Mouse (Mus musculus) right cerebral cortex, adult 2 months (tissue): Measurements from ENCODE around the gene Ulk2.
"Not testable (repeated sequence)": the region's sequence is repeated elsewhere in the genome, so short reads cannot be mapped to it uniquely, and the experiment has no call there.

Experiments used
- DNase-seq, 2 experiments: peaks; one replicate each; pipeline ENCODE4 v3.0.0; 2021 to 2022; ENCODE audit warnings: low spot score in 2 of 2

Ulk2 gene

GRCm38 (mm10) chr11:61854988-61855411 is at the start of gene Ulk2:
Gene Ulk2, minus strand, starts transcription at chr11:61855073.
- peak; percentile 90 for DNase-seq

- DNase-seq, result peak in 1 of 2 experiments; percentile 22
Measured at GRCm38 (mm10) chr11:61882183-61882582, 27.3 kb upstream of the Ulk2 start.

GRCm38 (mm10) chr11:61879921-61880320 is 25.0 kb upstream of the Ulk2 start:
- no peak for DNase-seq

DNA sequence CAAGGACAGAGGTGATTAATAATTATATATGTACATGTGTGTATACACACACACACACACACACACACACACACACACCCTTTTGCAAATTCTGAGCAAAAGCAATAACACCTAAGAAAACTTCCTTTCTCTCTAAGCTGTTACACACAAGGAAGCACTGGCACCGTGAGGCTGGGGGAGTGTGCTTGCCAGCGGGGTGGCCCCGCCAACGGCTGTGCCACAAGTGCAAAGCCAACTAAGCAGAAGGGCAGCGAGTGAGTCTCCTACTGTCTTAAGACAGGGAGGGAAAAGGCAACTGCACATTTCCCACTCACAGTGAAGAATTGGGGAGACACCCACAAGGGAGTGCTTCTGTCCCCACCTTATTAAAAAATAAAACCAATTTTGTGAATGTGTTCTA is 17.0 kb upstream of the Ulk2 start:
- DNase-seq, result no peak

DNA sequence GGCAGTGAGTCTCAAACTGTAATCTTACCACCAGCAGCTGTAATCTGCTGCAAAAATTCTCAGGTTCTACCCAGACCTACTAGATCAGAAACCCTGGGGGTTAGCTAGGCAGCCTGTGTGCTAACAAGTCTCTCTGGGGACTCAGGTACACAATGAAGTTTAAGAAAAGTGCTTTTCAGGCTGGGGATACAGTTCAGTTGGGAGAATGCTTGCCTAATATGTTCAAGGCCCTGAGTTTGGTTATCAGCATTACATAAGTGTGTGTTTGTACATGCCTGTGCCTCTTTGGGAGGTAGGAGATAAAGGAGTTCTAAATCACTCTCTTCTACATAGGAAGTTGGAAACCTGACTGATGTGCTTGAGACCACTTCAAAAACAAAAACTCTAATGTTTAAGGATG is 12.0 kb upstream of the Ulk2 start:
- DNase-seq, result no peak

GRCm38 (mm10) chr11:61861781-61862547 is 7.1 kb upstream of the Ulk2 start:
- DNase-seq, result no peak

GRCm38 (mm10) chr11:61859316-61859715 is 4.4 kb upstream of the Ulk2 start:
- DNase-seq, result no peak

DNA sequence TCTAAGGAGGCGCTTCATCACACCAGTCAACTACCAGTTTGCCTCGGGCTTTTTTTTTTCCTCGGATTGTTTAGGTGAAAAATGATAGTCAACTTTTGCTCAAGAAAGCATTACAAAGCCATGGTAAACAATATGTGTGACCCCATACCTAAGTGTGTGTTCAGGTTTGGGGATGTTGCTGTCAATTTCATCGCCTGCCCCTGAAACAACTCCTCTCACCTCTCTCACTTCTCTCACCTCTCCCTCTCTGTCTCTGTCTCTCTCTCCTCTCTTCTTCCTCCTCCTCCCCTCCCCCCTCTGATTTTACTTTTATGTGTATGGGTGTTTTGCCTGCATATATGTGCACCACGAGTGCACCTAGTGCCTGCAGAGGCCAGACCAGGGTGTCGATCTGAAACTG is 666 bp upstream of the Ulk2 start:
- no peak for DNase-seq

DNA sequence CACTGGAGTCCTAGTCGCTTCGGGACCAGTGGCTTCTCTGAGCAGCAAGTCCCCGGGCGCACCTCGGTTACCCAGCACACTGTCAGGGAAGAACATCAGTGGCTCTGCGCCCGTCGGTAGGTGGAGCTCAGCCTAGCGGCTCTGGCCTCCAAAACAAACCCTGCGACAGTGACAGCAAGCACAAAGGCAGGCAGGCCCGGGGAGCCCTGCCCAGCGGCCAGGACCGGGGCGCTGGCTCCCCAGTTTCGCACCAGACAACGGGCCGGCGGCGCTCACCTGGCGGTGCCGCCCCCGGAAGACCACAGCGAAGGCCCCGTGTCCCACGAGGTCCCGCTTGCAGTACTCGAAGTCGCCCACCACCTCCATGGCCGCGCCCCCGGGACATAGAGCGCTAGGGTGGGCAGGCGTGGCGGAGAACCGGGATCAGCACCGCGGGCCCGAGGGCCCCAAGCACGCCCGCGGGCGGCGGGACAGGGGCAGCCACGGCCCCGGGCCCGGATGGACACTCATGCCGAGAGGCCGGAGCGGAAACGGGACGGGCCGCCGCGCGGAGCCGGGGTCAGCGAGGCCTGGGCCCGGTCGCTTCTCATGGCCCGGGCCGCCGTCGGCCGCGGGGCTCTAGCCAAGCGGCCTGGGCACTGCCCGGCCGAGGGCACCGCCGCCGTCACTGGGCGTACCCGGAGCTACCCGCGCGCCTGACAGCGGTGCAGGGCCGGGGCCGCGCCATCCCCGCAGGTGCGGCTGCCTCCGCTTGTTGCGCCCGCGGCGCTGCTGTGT is 474 bp downstream of the Ulk2 start:
- peak; percentile 83 to 89 for DNase-seq

GRCm38 (mm10) chr11:61853659-61854058 is 1.2 kb downstream of the Ulk2 start:
- no peak for DNase-seq

DNA sequence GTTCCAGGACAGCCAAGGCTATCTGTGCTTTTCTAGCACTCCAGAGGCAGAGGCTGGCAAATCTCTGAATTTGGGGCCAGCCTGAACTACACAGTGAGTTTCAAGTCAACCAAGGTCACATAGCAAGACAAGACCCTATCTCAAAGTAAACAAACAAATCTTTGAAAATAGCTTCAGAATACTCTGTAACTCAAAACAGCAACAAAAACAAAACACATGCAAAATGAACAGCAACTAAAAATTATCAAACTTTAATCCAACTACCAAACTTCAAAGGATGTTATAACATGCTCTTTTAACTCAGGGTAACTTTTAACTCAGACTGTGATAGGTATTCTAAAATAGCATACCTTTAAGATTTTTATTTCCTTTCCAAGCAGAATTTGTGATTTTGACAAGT is 2.0 kb downstream of the Ulk2 start:
- DNase-seq, result no peak

GRCm38 (mm10) chr11:61851195-61851594 is 3.7 kb downstream of the Ulk2 start:
- DNase-seq, result no peak

DNA sequence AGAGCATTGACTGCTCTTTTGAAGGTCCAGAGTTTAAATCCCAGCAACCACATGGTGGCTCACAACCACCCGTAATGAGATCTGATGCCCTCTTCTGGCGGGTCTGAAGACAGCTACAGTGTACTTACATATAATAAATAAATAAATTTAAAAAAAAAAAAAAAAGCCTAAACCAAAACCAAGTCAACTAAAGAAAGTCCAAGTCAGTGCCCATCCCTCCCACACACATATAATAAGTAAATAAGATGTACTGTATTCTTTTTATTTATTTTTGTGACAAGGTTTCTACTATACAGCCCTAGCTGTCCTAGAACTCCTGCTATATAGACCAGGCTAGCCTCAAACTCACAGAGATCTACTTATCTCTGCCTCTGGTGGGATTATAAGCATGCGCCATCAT is 14.2 kb downstream of the Ulk2 start:
- DNase-seq, result not testable (repeated sequence)

DNA sequence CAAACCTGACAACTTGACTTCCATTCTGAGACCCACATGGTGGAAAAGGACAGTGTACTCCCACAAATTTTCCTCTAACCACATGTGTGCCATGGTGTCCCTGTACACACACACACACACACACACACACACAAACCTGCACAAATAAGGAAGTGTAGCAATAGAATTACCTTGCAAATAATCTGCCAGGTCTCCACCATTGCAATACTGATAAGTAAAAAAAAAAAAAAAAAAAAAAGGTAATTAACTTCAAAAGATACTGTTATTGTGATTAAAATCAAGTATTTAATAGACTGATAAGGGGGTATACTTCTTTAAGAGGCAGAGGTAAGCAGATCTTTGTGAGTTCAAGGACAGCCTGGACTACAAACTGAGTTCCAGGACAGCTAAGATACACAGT is 14.9 kb downstream of the Ulk2 start:
- DNase-seq, result no peak

DNA sequence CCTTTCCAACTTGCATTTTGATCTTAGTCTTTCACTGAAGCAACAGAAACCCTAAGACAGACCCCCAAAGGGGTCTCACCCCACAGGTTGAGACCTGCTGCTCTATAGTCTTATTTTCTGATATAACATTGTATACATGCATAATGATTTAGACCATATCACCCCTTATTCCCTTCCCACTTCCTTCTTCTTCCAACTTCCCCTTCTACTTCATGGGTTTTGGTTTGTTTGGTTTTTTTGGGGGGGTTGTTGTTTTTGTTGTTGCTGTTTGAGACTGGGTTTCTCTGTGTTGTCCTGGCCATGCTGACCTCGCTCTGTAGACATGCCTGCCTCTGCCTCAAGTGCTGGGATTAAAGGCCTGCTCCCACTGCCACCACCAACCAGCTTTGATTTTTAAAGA is 15.7 kb downstream of the Ulk2 start:
- DNase-seq, result no peak

GRCm38 (mm10) chr11:61809793-61810192 is 45.1 kb downstream of the Ulk2 start:
- DNase-seq, result no peak

DNA sequence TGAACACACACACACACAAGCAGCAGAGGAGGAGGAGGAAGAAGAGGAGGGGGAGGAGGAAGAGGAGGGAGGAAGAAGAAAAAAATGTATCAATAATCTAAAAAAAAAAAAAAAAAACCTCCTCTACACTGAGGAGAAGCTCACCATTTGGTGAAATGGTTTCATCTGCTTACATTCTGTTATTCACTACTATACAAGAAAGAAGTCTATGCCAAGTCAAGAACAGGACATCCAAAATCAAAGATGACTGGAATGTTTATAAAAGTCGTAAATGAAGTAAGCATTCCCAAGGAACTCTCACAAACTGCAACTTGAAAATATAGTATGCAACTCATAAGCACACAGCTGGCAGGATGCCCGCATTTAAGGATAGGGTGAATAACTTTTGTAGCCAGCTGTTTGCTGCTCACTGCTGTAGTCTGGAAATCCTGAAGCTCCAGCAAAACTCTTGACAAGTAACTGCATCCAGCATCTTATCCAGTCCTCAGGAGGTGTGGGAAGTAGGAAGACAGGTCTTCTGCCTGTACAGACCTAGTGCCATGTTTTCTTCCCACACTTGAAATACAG is 46.2 kb downstream of the Ulk2 start:
- no peak for DNase-seq

GRCm38 (mm10) chr11:61793441-61793840 is 61.4 kb downstream of the Ulk2 start:
- no peak for DNase-seq

DNA sequence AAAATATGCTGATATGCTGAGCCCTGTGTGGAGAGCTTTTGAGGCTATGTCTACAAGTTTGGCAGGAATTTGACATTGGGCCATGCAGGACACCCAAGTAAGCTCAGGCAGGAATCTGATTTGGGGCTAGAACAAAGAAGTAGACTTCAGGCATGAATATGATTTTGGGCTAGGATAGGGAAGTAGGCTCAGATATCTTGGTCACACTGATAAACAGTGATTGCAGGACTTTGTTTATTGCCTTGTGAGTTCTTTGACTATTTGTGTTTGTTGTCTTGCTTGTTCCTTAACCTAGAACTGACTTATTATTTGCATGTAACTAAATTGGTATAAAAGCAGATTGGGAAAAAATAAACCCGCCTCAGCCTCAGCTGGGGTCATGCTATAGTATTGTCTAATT is 66.3 kb downstream of the Ulk2 start:
- no peak for DNase-seq

GRCm38 (mm10) chr11:61782526-61782925 is 72.3 kb downstream of the Ulk2 start:
- not testable (repeated sequence) for DNase-seq

- DNase-seq, result peak; percentile 51 to 63
Measured at GRCm38 (mm10) chr11:61774551-61775149, 80.2 kb downstream of the Ulk2 start.
